Mouse (Mus musculus): Measurements from ENCODE around the gene Ranbp10. TPM values are rescaled to one million over a fixed set of nuclear protein-coding genes. Genes with fewer than 3 reads are reported as not detected.

The Ranbp10 gene
- polyA plus RNA-seq, 1 experiment from 2014 or later: 7.1 TPM

GRCm38 (mm10) chr8:105825506-105825905, 1.6 kb downstream of the Ranbp10 start:
- 79% methylated on average over 4 of the region's 4 CpGs for WGBS
- DNase-seq (ENCODE audit: low spot score): no peak

GRCm38 (mm10) chr8:105820925-105821324, 6.2 kb downstream of the Ranbp10 start:
- DNase-seq (ENCODE audit: low spot score) (no peak), ATAC-seq (ENCODE audit: low FRiP score, low TSS enrichment) (peak; percentile 62; the same call in 1 of the 2 replicates)
- Histone ChIP-seq H3K9me3 (ENCODE audit: control insufficient read depth, low read length) (no peaks in the 10 kb centered on the region), H3K4me3 (ENCODE audit: low read depth, low read length) (no peak overlapping the region), H3K9ac (ENCODE audit: low read length) (no peak overlapping the region), H3K27ac (replicated peaks) (no peak overlapping the region), H3K4me2 (replicated peaks; ENCODE audit: low read depth) (no peak overlapping the region), H3K36me3 (ENCODE audit: control insufficient read depth, insufficient read depth, low read length) (peaks cover 3% of the 10 kb centered on the region), H3K4me1 (replicated peaks; ENCODE audit: control insufficient read depth, insufficient read depth) (peaks cover 4% of the 10 kb centered on the region; the same call in 1 of the 2 replicates), H3K27me3 (ENCODE audit: control insufficient read depth, insufficient read depth, low read length) (no peaks in the 10 kb centered on the region)
- WGBS: 81% methylated on average over 1 of the region's 1 CpGs
- no peak for TF ChIP-seq CTCF (IDR thresholded peaks at IDR 0.05; ENCODE audit: low read depth)
- no peak for TF ChIP-seq EP300 (optimal IDR thresholded peaks at IDR 0.05)

More at GRCm38 (mm10) chr8:105825506-105825905, 1.6 kb downstream of the Ranbp10 start:
- peaks cover 3% of the 10 kb centered on the region for H3K36me3 ChIP-seq (ENCODE audit: control insufficient read depth, insufficient read depth, low read length)
- no peak overlapping the region for H3K4me3 ChIP-seq (ENCODE audit: low read depth, low read length)
- H3K4me2 ChIP-seq (replicated peaks; ENCODE audit: low read depth): peak overlapping the region; percentile 78
- H3K27me3 ChIP-seq (ENCODE audit: control insufficient read depth, insufficient read depth, low read length): no peaks in the 10 kb centered on the region
- TF ChIP-seq CTCF (IDR thresholded peaks at IDR 0.05; ENCODE audit: low read depth): no peak
- no peak for TF ChIP-seq EP300 (optimal IDR thresholded peaks at IDR 0.05)
- H3K9ac ChIP-seq (ENCODE audit: low read length): 0 out of 2 replicates have a peak overlapping the region, but pooled peaks have one; percentile 93
- no peaks in the 10 kb centered on the region for H3K9me3 ChIP-seq (ENCODE audit: control insufficient read depth, low read length)
- ATAC-seq (ENCODE audit: low FRiP score, low TSS enrichment): no peak
- peaks cover 4% of the 10 kb centered on the region; the same call in 1 of the 2 replicates for H3K4me1 ChIP-seq (replicated peaks; ENCODE audit: control insufficient read depth, insufficient read depth)
- peak overlapping the region; percentile 83; the same call in 1 of the 2 replicates for H3K27ac ChIP-seq (replicated peaks)

- TF ChIP-seq CTCF (IDR thresholded peaks at IDR 0.05; ENCODE audit: low read depth) (no peak), EP300 (optimal IDR thresholded peaks at IDR 0.05) (no peak)
Observed at GRCm38 (mm10) chr8:105819659-105820058, 7.5 kb downstream of the Ranbp10 start.

GRCm38 (mm10) chr8:105813241-105813640, 13.9 kb downstream of the Ranbp10 start:
- Histone ChIP-seq H3K9me3 (ENCODE audit: control insufficient read depth, low read length) (no peaks in the 10 kb centered on the region), H3K27ac (replicated peaks) (no peak overlapping the region), H3K27me3 (ENCODE audit: control insufficient read depth, insufficient read depth, low read length) (no peaks in the 10 kb centered on the region), H3K9ac (ENCODE audit: low read length) (no peak overlapping the region), H3K36me3 (ENCODE audit: control insufficient read depth, insufficient read depth, low read length) (no peaks in the 10 kb centered on the region), H3K4me1 (replicated peaks; ENCODE audit: control insufficient read depth, insufficient read depth) (no peaks in the 10 kb centered on the region), H3K4me3 (ENCODE audit: low read depth, low read length) (no peak overlapping the region), H3K4me2 (replicated peaks; ENCODE audit: low read depth) (no peak overlapping the region)
- WGBS: 95% methylated on average over 6 of the region's 6 CpGs
- DNase-seq (ENCODE audit: low spot score) (no peak), ATAC-seq (ENCODE audit: low FRiP score, low TSS enrichment) (no peak)
- TF ChIP-seq CTCF (IDR thresholded peaks at IDR 0.05; ENCODE audit: low read depth) (no peak), EP300 (optimal IDR thresholded peaks at IDR 0.05) (no peak)

More at GRCm38 (mm10) chr8:105819659-105820058, 7.5 kb downstream of the Ranbp10 start:
- H3K36me3 ChIP-seq (ENCODE audit: control insufficient read depth, insufficient read depth, low read length): peaks cover 3% of the 10 kb centered on the region
- H3K4me3 ChIP-seq (ENCODE audit: low read depth, low read length): no peak overlapping the region
- no peaks in the 10 kb centered on the region for H3K27me3 ChIP-seq (ENCODE audit: control insufficient read depth, insufficient read depth, low read length)
- no peak for DNase-seq (ENCODE audit: low spot score)
- H3K27ac ChIP-seq (replicated peaks): no peak overlapping the region
- no peak for ATAC-seq (ENCODE audit: low FRiP score, low TSS enrichment)
- H3K9me3 ChIP-seq (ENCODE audit: control insufficient read depth, low read length): no peaks in the 10 kb centered on the region
- no peak overlapping the region for H3K4me2 ChIP-seq (replicated peaks; ENCODE audit: low read depth)
- 88% methylated on average over 3 of the region's 3 CpGs for WGBS
- no peaks in the 10 kb centered on the region for H3K4me1 ChIP-seq (replicated peaks; ENCODE audit: control insufficient read depth, insufficient read depth)
- H3K9ac ChIP-seq (ENCODE audit: low read length): no peak overlapping the region

DNA sequence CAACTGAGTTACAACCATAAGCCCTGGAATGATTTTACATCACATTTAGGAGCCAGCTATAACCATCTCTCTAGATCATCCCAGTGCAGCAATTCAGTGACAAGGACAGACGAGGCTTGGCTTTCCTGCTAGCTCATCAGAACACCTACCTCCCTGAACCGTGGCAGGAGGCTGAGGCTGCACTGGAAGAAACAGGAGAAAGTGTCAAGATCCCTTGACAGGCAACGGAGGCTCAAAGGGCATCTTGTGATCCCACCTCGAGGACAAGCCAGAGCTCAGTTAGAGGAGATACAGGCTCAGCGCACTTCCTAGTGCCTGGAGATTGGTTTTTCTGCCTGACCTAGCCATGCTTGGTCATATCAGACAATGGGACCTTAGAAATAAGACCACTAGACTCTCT, 14.6 kb downstream of the Ranbp10 start:
- Histone ChIP-seq H3K27ac (replicated peaks) (no peak overlapping the region), H3K36me3 (ENCODE audit: control insufficient read depth, insufficient read depth, low read length) (no peaks in the 10 kb centered on the region), H3K9ac (ENCODE audit: low read length) (no peak overlapping the region), H3K4me3 (ENCODE audit: low read depth, low read length) (no peak overlapping the region), H3K4me1 (replicated peaks; ENCODE audit: control insufficient read depth, insufficient read depth) (no peaks in the 10 kb centered on the region), H3K4me2 (replicated peaks; ENCODE audit: low read depth) (no peak overlapping the region), H3K27me3 (ENCODE audit: control insufficient read depth, insufficient read depth, low read length) (no peaks in the 10 kb centered on the region), H3K9me3 (ENCODE audit: control insufficient read depth, low read length) (no peaks in the 10 kb centered on the region)
- no peak for DNase-seq (ENCODE audit: low spot score)
- WGBS: 81% methylated on average over 5 of the region's 5 CpGs
- TF ChIP-seq EP300 (optimal IDR thresholded peaks at IDR 0.05) (no peak), CTCF (IDR thresholded peaks at IDR 0.05; ENCODE audit: low read depth) (no peak)
- no peak for ATAC-seq (ENCODE audit: low FRiP score, low TSS enrichment)

- H3K27ac ChIP-seq (replicated peaks): peak overlapping the region; percentile 53; the same call in 1 of the 2 replicates
- TF ChIP-seq EP300 (optimal IDR thresholded peaks at IDR 0.05) (no peak), CTCF (IDR thresholded peaks at IDR 0.05; ENCODE audit: low read depth) (no peak)
- no peak for DNase-seq (ENCODE audit: low spot score)
- H3K4me1 ChIP-seq (replicated peaks; ENCODE audit: control insufficient read depth, insufficient read depth): no peaks in the 10 kb centered on the region
- no peaks in the 10 kb centered on the region for H3K9me3 ChIP-seq (ENCODE audit: control insufficient read depth, low read length)
- WGBS: 48% methylated on average over 3 of the region's 3 CpGs
- no peaks in the 10 kb centered on the region for H3K36me3 ChIP-seq (ENCODE audit: control insufficient read depth, insufficient read depth, low read length)
- H3K27me3 ChIP-seq (ENCODE audit: control insufficient read depth, insufficient read depth, low read length): no peaks in the 10 kb centered on the region
- no peak overlapping the region for H3K4me2 ChIP-seq (replicated peaks; ENCODE audit: low read depth)
- H3K4me3 ChIP-seq (ENCODE audit: low read depth, low read length): no peak overlapping the region
- no peak overlapping the region for H3K9ac ChIP-seq (ENCODE audit: low read length)
- ATAC-seq (ENCODE audit: low FRiP score, low TSS enrichment): no peak
Observed at GRCm38 (mm10) chr8:105811543-105811942, 15.6 kb downstream of the Ranbp10 start.
